Mouse (Mus musculus) retina, adult 2 months (tissue): ENCODE results near the gene Wdr54.

Experiments used
- DNase-seq: peaks from one replicate; pipeline ENCODE4 v3.0.0-alpha.2; 2012; ENCODE audit warnings: low read depth, low spot score

Gene Wdr54

GRCm38 (mm10) chr6:83127419-83127818 is 28.8 kb downstream of the Wdr54 start:
- DNase-seq: no peak

DNA sequence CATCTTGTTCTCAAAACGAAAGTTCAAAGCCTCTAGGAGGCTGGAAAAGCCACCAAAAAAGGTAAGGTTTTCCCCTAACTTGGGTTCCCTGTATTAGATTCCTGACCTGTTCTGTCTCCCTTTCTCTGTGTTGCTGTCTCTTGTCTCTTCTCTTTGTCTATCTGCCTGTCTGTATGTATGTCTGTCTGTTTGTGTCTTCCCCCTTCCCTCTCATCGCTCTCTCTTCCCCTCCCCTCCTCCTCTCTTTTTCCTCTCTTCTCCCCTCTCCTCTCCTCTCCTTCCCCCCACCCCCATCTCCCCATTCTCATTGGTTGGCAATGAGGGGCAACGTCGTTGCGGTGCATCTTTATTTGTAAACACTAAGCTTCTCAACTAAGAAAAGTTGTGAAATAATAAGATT is 30.9 kb downstream of the Wdr54 start, which contains the start of gene Ino80b:
Gene Ino80b (minus strand): TSS at position 101 of the 400 bp plus-strand sequence.
- no peak for DNase-seq

DNA sequence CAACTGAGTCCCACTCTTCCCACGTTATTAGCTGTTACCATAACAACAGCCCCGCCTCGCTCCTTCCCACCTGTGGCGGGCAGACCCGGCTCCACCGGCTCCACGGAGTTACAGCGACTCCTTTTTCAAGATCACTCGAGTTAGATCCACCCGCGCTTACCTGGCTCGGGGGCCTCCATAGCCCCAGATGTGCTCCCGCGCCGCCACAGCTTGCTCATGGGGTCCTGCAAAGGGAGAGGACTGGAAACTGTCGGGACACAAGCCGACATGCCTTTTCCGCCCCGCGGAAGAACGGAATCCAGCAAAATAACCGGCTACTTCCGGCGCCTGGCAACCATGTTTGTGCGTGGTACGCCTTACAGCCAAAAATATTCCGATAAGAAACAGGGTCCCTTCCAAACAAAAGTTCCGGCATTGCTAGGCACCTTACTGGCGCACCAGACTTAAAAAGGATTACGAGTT is 31.3 kb downstream of the Wdr54 start:
- DNase-seq: peak; percentile 91

GRCm38 (mm10) chr6:83122961-83123360 is 33.2 kb downstream of the Wdr54 start:
- DNase-seq: no peak

- DNase-seq: no peak
Observed at GRCm38 (mm10) chr6:83121863-83122710, 34.1 kb downstream of the Wdr54 start.

GRCm38 (mm10) chr6:83120930-83121862 is 35.0 kb downstream of the Wdr54 start, which contains the start of gene Wbp1:
Gene Wbp1, minus strand, starts transcription at chr6:83121559.
- DNase-seq: peak; percentile 97

DNA sequence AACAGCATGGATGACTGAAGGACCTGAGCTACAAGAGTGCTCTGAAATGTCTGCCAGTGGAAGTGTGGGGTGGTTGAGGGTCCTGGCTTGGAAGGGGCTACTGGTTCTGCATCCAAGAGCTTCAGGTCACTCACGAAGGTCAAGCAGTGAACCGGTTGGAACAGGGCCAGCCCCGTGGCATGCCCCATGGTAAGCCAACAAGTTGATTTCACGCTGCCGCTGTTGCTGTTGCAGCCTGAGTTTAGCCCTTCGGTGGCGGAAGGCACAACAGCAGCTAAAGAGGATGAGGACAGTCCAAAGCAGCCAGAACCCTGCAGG is 36.5 kb downstream of the Wdr54 start:
- no peak for DNase-seq

DNA sequence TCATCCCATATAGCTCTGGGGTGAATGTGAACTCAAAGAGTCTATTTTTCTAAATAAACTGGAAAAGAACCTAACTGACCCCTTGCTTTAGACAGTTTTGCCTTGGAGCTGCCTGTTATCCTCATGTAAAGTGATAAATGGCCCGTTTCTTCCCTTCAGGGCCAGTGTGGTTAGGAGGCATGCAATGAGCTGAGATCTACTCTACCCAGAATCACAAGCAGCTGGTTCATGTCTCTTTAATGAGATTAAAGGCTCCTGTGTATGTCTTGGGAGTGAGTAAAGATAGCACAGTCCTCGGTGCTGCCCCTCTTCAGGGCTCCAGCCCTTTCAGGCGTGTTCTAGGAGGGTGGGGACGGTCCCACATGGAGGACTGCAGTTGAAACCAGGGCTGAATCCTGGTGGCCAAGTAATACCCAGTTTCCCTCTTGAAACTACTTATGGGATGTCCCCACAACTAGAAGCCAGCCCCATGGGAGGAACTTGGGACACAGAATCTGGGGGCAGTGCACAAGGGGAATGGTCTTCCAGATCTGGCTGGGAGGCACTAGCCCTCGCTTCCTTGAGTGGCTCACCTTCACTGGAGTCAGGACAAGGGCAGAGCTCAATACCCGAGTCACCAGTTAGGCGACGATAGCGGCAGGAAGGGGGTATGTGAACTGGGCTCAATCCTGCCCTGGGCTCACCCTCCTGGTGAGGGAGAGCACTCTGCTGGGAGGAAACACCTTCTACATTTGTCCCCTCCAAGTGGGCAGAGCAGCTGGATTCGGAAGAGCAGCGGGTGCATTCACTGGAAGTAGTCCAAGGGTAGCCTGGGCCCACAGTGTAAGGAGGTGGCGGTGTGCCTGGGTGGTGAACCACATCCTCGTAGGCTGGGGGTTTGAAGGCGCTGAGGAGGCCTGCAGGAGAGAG is 37.1 kb downstream of the Wdr54 start:
- DNase-seq: no peak

- DNase-seq: no peak
Observed at GRCm38 (mm10) chr6:83118369-83118768, 37.8 kb downstream of the Wdr54 start.

GRCm38 (mm10) chr6:83117616-83118015 is 38.6 kb downstream of the Wdr54 start:
- DNase-seq: no peak

GRCm38 (mm10) chr6:83117165-83117438 is 39.1 kb downstream of the Wdr54 start:
- DNase-seq: no peak

GRCm38 (mm10) chr6:83116373-83117164 is 39.6 kb downstream of the Wdr54 start:
- no peak for DNase-seq

GRCm38 (mm10) chr6:83115682-83116372 is 40.4 kb downstream of the Wdr54 start:
- DNase-seq: no peak

GRCm38 (mm10) chr6:83115011-83115671 is 41.1 kb downstream of the Wdr54 start, which contains the start of gene Mogs:
Gene Mogs, plus strand, starts transcription at chr6:83115496.
- peak; percentile 75 for DNase-seq

DNA sequence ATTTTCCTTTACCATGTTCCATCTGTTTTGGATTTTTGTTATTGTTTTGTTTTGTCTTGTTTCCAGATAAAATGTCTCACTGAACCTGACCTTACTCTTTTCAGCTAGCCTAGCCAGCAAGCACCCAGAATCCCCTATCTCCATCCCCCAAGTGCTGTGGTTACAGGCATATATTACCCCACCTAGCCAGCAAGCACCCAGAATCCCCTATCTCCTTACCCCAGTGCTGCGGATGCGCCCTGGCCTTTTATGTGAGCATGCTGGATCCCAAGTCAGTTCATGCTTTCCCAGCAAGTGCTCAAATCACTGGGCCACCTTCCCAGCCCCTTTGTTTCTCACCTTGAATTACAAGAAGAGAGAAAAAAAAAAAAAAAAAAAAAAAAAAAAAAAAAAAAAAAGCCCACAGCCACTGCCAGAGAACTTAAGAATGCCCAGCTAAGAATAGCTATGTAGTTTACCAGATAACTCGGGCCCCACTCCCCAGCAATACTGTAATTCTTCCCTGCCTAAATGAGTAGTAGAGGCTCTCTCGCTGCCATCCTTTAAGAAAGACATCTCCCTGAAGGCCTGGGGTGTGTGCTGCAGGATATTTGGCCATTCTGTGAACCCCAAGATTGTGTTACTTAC is 44.6 kb downstream of the Wdr54 start:
- DNase-seq: no peak

- peak; percentile 73 for DNase-seq
Observed at GRCm38 (mm10) chr6:83108762-83109668, 47.2 kb downstream of the Wdr54 start, which contains the start of gene Mrpl53. Gene Mrpl53, plus strand, starts transcription at chr6:83109040.

- peak; percentile 18 for DNase-seq
Observed at GRCm38 (mm10) chr6:83107566-83108400, 48.4 kb downstream of the Wdr54 start.
